Mouse (Mus musculus): ENCODE results near the gene Wbp2nl. TPM values are rescaled to one million over a fixed set of nuclear protein-coding genes. Genes with fewer than 3 reads are reported as not detected.

Wbp2nl gene
- polyA plus RNA-seq, 1 experiment from 2014 or later: 0.17 TPM

DNA sequence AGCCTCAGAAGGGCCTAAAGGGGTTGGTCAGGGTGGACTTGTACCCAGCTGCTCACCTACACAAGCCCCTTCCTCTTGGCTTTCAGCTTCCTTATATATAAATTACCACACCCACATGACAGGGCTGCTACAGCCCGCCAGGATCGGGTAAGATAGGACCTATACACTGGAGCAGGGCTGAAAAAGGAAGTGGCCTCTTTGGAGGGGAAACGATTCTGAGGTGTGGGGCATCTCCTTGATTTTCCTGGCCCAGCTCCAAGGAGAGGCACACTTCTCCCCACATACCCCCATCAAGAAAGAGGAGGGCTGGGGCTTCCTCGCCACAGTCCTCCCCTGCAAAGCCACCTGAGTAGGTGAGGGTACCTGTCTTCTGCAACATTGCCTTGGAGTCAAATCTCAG, 39.1 kb downstream of the Wbp2nl start:
- Histone ChIP-seq H3K4me3 (replicated peaks; ENCODE audit: low read length) (peak overlapping the region; percentile 59), H3K36me3 (replicated peaks; ENCODE audit: control insufficient read depth, insufficient read depth) (peaks cover 16% of the 10 kb centered on the region), H3K9me3 (ENCODE audit: control insufficient read depth, low read length) (no peaks in the 10 kb centered on the region), H3K4me1 (replicated peaks; ENCODE audit: control insufficient read depth, insufficient read depth, low read length) (peaks cover 14% of the 10 kb centered on the region), H3K27me3 (ENCODE audit: control insufficient read depth, insufficient read depth, low read length) (peaks cover 18% of the 10 kb centered on the region), H3K9ac (peak overlapping the region; percentile 64), H3K4me2 (replicated peaks) (peak overlapping the region; percentile 71), H3K27ac (no peak overlapping the region)
- 55% methylated on average over 4 of the region's 4 CpGs for WGBS
- ATAC-seq (ENCODE audit: low FRiP score): no peak
- DNase-seq (ENCODE audit: low spot score): no peak

DNA sequence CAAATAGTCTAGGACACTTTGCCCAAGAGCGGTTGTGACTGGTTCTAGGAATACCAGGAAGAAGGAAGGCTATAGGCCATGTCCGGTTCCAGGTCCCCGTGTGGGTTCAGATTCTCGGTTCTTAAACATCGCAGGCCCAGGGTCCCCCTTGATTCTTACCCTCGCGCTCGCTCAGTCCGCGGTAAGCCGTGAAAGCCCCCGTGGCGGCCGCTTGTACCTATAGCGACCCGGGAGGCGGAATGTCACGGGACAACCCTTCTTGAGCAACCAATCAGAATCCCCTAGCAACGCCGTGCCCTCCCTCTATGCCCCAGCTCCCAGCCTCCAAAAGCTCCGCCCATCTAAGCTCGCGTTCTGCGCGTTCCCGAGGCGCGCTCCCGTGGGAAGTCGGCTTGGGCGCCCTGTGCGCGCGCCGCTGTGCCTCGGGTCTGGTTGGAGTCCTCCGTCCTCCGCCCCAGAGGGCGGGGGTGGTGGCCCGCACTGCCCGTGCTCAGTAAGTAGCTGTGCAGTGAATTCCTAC, 39.9 kb downstream of the Wbp2nl start, which contains the start of the genes Naga, Pheta2 and Smdt1:
TSS of gene Naga (minus strand) at position 333 of the 520 bp plus-strand sequence.
TSS of gene Pheta2 (plus strand) at position 350 of the 520 bp plus-strand sequence.
TSS of gene Smdt1 (plus strand) at position 367 of the 520 bp plus-strand sequence.
- H3K9me3 ChIP-seq (ENCODE audit: control insufficient read depth, low read length): no peaks in the 10 kb centered on the region
- H3K4me2 ChIP-seq (replicated peaks): peak within 1 kb of the TSS; percentile 71
- DNase-seq (ENCODE audit: low spot score) (peak; percentile 96), ATAC-seq (ENCODE audit: low FRiP score) (peak; percentile 89)
- H3K27me3 ChIP-seq (ENCODE audit: control insufficient read depth, insufficient read depth, low read length): peaks cover 18% of the 10 kb centered on the region
- peak within 1 kb of the TSS; percentile 64 for H3K9ac ChIP-seq
- 0 out of 2 replicates have a peak within 1 kb of the TSS, but pooled peaks have one; percentile 52 for H3K27ac ChIP-seq
- H3K4me1 ChIP-seq (replicated peaks; ENCODE audit: control insufficient read depth, insufficient read depth, low read length): peaks cover 14% of the 10 kb centered on the region
- H3K4me3 ChIP-seq (replicated peaks; ENCODE audit: low read length): peak within 1 kb of the TSS; percentile 59
- under 1% methylated on average over 41 of the region's 41 CpGs for whole genome bisulfite sequencing
- peaks cover 16% of the 10 kb centered on the region for H3K36me3 ChIP-seq (replicated peaks; ENCODE audit: control insufficient read depth, insufficient read depth)

DNA sequence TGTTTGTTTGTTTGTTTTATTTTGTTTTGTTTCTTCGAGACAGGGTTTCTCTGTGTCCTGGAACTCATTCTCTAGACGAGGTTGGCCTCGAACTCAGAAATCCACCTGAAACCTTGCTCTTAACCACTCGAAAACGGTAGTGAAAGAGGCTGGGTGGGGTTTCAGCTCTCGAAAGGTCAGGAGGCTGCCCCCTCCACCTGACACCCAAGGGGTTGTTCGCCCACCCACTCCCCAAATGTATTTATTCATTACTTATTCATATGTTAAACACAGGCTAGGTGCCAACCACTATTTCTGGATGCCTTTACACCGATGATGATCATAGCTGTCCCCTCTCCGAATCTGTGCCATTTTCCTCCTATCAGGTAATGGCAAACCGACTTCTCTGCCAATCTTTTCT, 40.4 kb downstream of the Wbp2nl start:
- no peaks in the 10 kb centered on the region for H3K9me3 ChIP-seq (ENCODE audit: control insufficient read depth, low read length)
- H3K36me3 ChIP-seq (replicated peaks; ENCODE audit: control insufficient read depth, insufficient read depth): peaks cover 16% of the 10 kb centered on the region
- 58% methylated on average over 10 of the region's 10 CpGs for WGBS
- H3K27me3 ChIP-seq (ENCODE audit: control insufficient read depth, insufficient read depth, low read length): peaks cover 18% of the 10 kb centered on the region
- H3K9ac ChIP-seq: peak overlapping the region; percentile 64
- DNase-seq (ENCODE audit: low spot score): no peak
- peak overlapping the region; percentile 71 for H3K4me2 ChIP-seq (replicated peaks)
- ATAC-seq (ENCODE audit: low FRiP score): no peak
- peaks cover 14% of the 10 kb centered on the region for H3K4me1 ChIP-seq (replicated peaks; ENCODE audit: control insufficient read depth, insufficient read depth, low read length)
- no peak overlapping the region for H3K27ac ChIP-seq
- H3K4me3 ChIP-seq (replicated peaks; ENCODE audit: low read length): peak overlapping the region; percentile 59

DNA sequence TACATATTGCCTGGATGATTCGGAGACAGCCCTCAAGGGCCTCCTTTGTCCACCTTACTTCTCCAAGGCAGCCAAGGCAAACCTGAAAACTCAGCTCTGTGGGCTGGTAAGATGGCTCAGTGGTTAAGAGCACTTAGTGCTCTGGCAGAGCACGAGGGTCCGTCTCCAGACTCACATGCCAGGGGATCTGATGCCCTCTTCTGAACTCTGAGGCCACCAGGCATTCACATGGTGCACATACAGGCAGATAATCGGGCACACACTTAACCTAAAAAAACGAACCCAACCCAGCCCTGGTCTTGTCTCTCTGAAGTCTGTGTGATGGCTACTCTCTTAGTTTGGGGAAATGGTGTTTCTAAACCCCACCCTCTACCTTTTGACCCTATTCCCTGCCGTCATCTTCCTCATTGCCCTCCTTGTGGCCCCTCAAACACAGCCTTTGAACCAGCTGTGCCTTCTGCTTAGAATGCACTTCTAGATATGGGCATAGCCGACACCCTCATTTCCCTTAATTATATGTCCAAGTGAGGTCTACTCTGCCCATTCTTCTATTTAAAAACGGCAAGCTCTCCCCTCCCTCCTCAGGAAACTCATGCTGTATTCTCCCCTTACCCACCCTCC, 41.0 kb downstream of the Wbp2nl start:
- H3K36me3 ChIP-seq (replicated peaks; ENCODE audit: control insufficient read depth, insufficient read depth): peaks cover 11% of the 10 kb centered on the region
- no peak overlapping the region for H3K4me3 ChIP-seq (replicated peaks; ENCODE audit: low read length)
- peak overlapping the region; percentile 71; the same call in 1 of the 2 replicates for H3K4me2 ChIP-seq (replicated peaks)
- ATAC-seq (ENCODE audit: low FRiP score) (no peak), DNase-seq (ENCODE audit: low spot score) (no peak)
- H3K27ac ChIP-seq: no peak overlapping the region
- peaks cover 18% of the 10 kb centered on the region for H3K27me3 ChIP-seq (ENCODE audit: control insufficient read depth, insufficient read depth, low read length)
- WGBS: 81% methylated on average over 8 of the region's 8 CpGs
- H3K4me1 ChIP-seq (replicated peaks; ENCODE audit: control insufficient read depth, insufficient read depth, low read length): peaks cover 14% of the 10 kb centered on the region
- no peak overlapping the region for H3K9ac ChIP-seq
- no peaks in the 10 kb centered on the region for H3K9me3 ChIP-seq (ENCODE audit: control insufficient read depth, low read length)

DNA sequence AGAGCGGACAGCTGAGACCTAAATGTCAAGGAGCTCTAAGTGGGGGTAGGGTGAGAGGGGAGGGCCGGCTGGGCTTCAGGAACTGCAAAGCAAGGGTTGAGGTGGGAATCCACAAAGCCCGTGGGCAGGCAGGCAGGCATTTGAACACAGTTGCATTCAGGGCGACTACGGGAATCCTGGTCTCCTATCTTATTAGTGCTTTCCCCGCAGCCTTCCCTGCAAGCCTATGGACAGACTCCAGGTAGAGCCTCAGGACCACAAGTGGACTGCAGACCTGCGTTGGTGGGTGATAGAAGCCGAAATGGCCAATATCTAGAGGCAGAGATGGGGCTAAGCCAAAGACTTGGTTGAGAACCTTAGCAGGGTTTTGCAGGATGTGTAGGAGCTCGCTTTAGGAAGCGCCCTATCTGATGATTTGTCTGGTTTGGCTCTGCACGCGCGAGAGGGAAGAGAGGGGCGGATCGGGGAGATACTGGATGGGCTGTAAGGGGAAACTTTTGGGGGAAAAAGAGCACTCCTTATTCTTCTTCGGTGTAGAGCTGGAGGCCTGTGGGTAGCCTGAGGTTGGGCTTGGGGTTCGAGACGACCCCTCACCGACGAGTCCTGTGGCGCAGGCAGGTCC, 41.8 kb downstream of the Wbp2nl start:
- DNase-seq (ENCODE audit: low spot score) (no peak), ATAC-seq (ENCODE audit: low FRiP score) (no peak)
- Histone ChIP-seq H3K27me3 (ENCODE audit: control insufficient read depth, insufficient read depth, low read length) (peaks cover 18% of the 10 kb centered on the region), H3K4me3 (replicated peaks; ENCODE audit: low read length) (peak overlapping the region; percentile 24), H3K4me1 (replicated peaks; ENCODE audit: control insufficient read depth, insufficient read depth, low read length) (peaks cover 14% of the 10 kb centered on the region), H3K27ac (no peak overlapping the region), H3K36me3 (replicated peaks; ENCODE audit: control insufficient read depth, insufficient read depth) (peaks cover 3% of the 10 kb centered on the region; the same call in 1 of the 2 replicates), H3K9me3 (ENCODE audit: control insufficient read depth, low read length) (no peaks in the 10 kb centered on the region), H3K4me2 (replicated peaks) (peak overlapping the region; percentile 51), H3K9ac (peak overlapping the region; percentile 50)
- WGBS: 47% methylated on average over 21 of the region's 21 CpGs

DNA sequence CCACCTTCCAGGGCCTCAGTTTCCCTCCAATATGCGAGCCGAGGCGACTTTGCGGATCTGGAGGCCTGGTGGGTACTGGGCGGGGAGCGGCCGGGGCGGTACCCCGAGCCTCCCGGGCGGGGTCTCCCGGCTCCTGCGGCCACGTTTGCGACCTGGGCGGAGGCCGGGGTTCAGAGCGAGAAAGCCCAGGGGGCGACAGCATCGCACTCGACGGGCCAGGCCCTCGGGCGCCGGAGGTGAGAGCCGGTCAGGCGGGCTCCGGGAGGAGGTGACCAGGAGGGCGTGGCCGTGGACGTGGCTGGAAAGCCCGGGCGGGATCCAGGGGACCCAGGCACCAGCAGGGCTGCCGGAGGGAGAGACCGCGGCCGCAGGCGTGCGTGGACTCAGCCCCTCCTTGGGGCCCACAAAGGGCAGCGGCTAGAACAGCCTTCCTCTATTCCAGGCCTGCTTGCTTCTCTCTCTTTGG, 42.3 kb downstream of the Wbp2nl start:
- 5% methylated on average over 39 of the region's 40 CpGs for WGBS

DNA sequence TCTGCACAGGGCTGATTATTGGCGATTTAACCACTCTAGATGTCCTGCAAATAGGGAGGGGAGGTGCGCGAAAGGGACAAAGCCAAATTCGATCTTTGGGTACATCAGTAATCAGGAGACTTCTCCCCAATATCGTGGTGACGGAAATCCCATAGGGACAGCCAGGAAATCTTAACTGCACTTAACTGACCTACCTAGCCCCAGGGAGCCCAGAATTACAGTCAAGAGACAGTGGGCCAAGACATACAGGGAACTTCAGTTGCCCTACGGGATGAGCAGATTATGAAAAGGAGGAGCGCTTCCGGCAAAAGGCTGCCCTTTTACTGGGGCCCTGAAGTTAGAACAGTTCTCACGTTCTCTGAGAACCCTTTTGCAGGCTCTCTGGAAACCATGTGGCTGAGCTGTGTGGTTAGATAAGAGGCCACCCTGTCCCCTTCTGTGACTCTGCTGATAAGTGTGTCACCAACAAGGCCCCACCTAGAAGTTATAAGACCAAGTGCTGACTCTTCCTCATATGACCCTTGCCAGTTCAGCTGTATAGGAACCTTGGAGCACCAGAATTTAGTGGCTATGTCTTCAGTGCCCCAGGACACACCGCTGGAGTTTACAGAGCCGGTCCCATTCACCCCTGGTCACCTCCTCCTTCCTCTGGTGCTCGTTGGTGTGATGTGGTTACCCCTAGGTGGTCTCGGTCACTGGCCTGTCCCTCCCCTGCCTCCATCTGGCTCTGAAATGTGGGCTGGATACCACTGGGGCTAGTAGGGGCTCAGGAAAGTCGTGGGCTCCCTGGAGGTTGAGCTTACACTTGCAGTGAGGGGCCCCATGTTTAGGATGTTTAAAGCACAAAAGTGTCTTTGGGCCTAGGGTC, 43.2 kb downstream of the Wbp2nl start:
- ATAC-seq (ENCODE audit: low FRiP score) (no peak), DNase-seq (ENCODE audit: low spot score) (no peak)
- Histone ChIP-seq H3K27me3 (ENCODE audit: control insufficient read depth, insufficient read depth, low read length) (peaks cover 18% of the 10 kb centered on the region), H3K4me3 (replicated peaks; ENCODE audit: low read length) (no peak overlapping the region), H3K9me3 (ENCODE audit: control insufficient read depth, low read length) (no peaks in the 10 kb centered on the region), H3K9ac (peak overlapping the region; percentile 50; the same call in 1 of the 2 replicates), H3K27ac (no peak overlapping the region), H3K36me3 (replicated peaks; ENCODE audit: control insufficient read depth, insufficient read depth) (no peaks in the 10 kb centered on the region), H3K4me1 (replicated peaks; ENCODE audit: control insufficient read depth, insufficient read depth, low read length) (peaks cover 16% of the 10 kb centered on the region), H3K4me2 (replicated peaks) (peak overlapping the region; percentile 51)
- 71% methylated on average over 15 of the region's 15 CpGs for WGBS

More for the DNA sequence above, 42.3 kb downstream of the Wbp2nl start:
- H3K4me3 ChIP-seq (replicated peaks; ENCODE audit: low read length): peak overlapping the region; percentile 24
- H3K27me3 ChIP-seq (ENCODE audit: control insufficient read depth, insufficient read depth, low read length): peaks cover 18% of the 10 kb centered on the region
- peak overlapping the region; percentile 51 for H3K4me2 ChIP-seq (replicated peaks)
- no peaks in the 10 kb centered on the region for H3K9me3 ChIP-seq (ENCODE audit: control insufficient read depth, low read length)
- DNase-seq (ENCODE audit: low spot score): no peak
- H3K27ac ChIP-seq: no peak overlapping the region
- H3K4me1 ChIP-seq (replicated peaks; ENCODE audit: control insufficient read depth, insufficient read depth, low read length): peaks cover 14% of the 10 kb centered on the region
- no peak for ATAC-seq (ENCODE audit: low FRiP score)
- no peaks in the 10 kb centered on the region; the same call in 1 of the 2 replicates for H3K36me3 ChIP-seq (replicated peaks; ENCODE audit: control insufficient read depth, insufficient read depth)
- H3K9ac ChIP-seq: peak overlapping the region; percentile 50

DNA sequence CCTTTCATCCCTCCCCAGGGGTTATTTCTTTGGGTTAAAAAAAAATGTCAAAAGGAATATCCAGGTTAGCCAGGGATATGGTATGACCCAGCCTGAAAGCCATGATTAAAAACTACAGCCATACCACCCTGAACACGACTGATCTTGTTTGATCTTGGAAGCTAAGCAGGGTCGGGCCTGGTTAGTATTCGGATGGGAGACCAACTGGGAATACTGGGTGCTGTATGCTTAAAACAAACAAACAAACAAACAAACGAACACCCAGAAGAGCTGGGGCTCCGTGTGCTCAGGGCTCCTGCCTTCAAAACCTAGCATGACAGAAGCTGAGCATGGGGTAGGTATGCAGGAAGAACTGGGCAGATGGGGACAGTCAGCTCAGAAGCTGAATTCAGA, 43.8 kb downstream of the Wbp2nl start:
- 80% methylated on average over 5 of the region's 5 CpGs for WGBS
- Histone ChIP-seq H3K4me3 (replicated peaks; ENCODE audit: low read length) (no peak overlapping the region), H3K4me2 (replicated peaks) (no peak overlapping the region), H3K27me3 (ENCODE audit: control insufficient read depth, insufficient read depth, low read length) (peaks cover 18% of the 10 kb centered on the region), H3K4me1 (replicated peaks; ENCODE audit: control insufficient read depth, insufficient read depth, low read length) (peaks cover 21% of the 10 kb centered on the region), H3K9me3 (ENCODE audit: control insufficient read depth, low read length) (no peaks in the 10 kb centered on the region), H3K27ac (no peak overlapping the region), H3K36me3 (replicated peaks; ENCODE audit: control insufficient read depth, insufficient read depth) (peaks cover under 1% of the 10 kb centered on the region), H3K9ac (no peak overlapping the region)
- ATAC-seq (ENCODE audit: low FRiP score) (no peak), DNase-seq (ENCODE audit: low spot score) (no peak)

Measured in hindbrain, embryonic 14.5 days (tissue).